Mouse (Mus musculus): ENCODE results near the gene Rab40c. TPM values are rescaled to one million over a fixed set of nuclear protein-coding genes. Genes with fewer than 3 reads are reported as not detected.

Rab40c gene
- polyA plus RNA-seq, 1 experiment from 2014 or later: 6.5 TPM

GRCm38 (mm10) chr17:25895891-25896290 is 23.6 kb downstream of the Rab40c start:
- H3K4me1 ChIP-seq (ENCODE audit: insufficient read depth): 0 out of 2 replicates have a peak, but pooled peaks cover 2% of the 10 kb centered on the region
- H3K27me3 ChIP-seq (ENCODE audit: insufficient read depth, low read length): no peaks in the 10 kb centered on the region
- DNase-seq (no peak), ATAC-seq (no peak)
- 73% methylated on average over 12 of the region's 12 CpGs for WGBS (ENCODE audit: insufficient replicate concordance)
- no peak overlapping the region for H3K4me2 ChIP-seq (ENCODE audit: low read depth, low read length)
- no peak overlapping the region for H3K4me3 ChIP-seq (ENCODE audit: low read depth, low read length)
- H3K36me3 ChIP-seq (replicated peaks; ENCODE audit: insufficient read depth, low read length): peaks cover 5% of the 10 kb centered on the region; the same call in 1 of the 2 replicates
- H3K9ac ChIP-seq (replicated peaks): no peak overlapping the region
- no peak overlapping the region for H3K27ac ChIP-seq (ENCODE audit: low read depth)
- no peaks in the 10 kb centered on the region for H3K9me3 ChIP-seq (ENCODE audit: low read length)
- TF ChIP-seq CTCF (IDR thresholded peaks at IDR 0.05; ENCODE audit: low read depth): no peak

- H3K27me3 ChIP-seq (ENCODE audit: insufficient read depth, low read length): no peaks in the 10 kb centered on the region
- H3K9me3 ChIP-seq (ENCODE audit: low read length): no peaks in the 10 kb centered on the region
- no peak overlapping the region for H3K9ac ChIP-seq (replicated peaks)
- 0 out of 2 replicates have a peak, but pooled peaks cover 2% of the 10 kb centered on the region for H3K4me1 ChIP-seq (ENCODE audit: insufficient read depth)
- no peak for ATAC-seq
- H3K36me3 ChIP-seq (replicated peaks; ENCODE audit: insufficient read depth, low read length): peaks cover 3% of the 10 kb centered on the region; the same call in 1 of the 2 replicates
- H3K4me2 ChIP-seq (ENCODE audit: low read depth, low read length): no peak overlapping the region
- WGBS (ENCODE audit: insufficient replicate concordance): 52% methylated on average over 2 of the region's 2 CpGs
- no peak overlapping the region for H3K27ac ChIP-seq (ENCODE audit: low read depth)
- H3K4me3 ChIP-seq (ENCODE audit: low read depth, low read length): no peak overlapping the region
- TF ChIP-seq EP300 (IDR thresholded peaks at IDR 0.05; ENCODE audit: low read depth) (no peak), CTCF (IDR thresholded peaks at IDR 0.05; ENCODE audit: low read depth) (0 out of 2 replicates have a peak, but pooled peaks have one; percentile 4)
- DNase-seq: no peak
Measured at GRCm38 (mm10) chr17:25895415-25895814, 24.1 kb downstream of the Rab40c start.

GRCm38 (mm10) chr17:25893975-25894617 is 25.4 kb downstream of the Rab40c start:
- peak; percentile 74 for DNase-seq
- H3K9me3 ChIP-seq (ENCODE audit: low read length): no peaks in the 10 kb centered on the region
- ATAC-seq: peak; percentile 77
- TF ChIP-seq EP300 (IDR thresholded peaks at IDR 0.05; ENCODE audit: low read depth): no peak
- peak; percentile 98 for TF ChIP-seq CTCF (IDR thresholded peaks at IDR 0.05; ENCODE audit: low read depth)
- H3K27ac ChIP-seq (ENCODE audit: low read depth): no peak overlapping the region
- no peak overlapping the region for H3K4me2 ChIP-seq (ENCODE audit: low read depth, low read length)
- H3K9ac ChIP-seq (replicated peaks): no peak overlapping the region
- 30% methylated on average over 2 of the region's 2 CpGs for WGBS (ENCODE audit: insufficient replicate concordance)
- no peak overlapping the region for H3K4me3 ChIP-seq (ENCODE audit: low read depth, low read length)
- H3K27me3 ChIP-seq (ENCODE audit: insufficient read depth, low read length): no peaks in the 10 kb centered on the region
- peaks cover 5% of the 10 kb centered on the region for H3K36me3 ChIP-seq (replicated peaks; ENCODE audit: insufficient read depth, low read length)
- 0 out of 2 replicates have a peak, but pooled peaks cover 2% of the 10 kb centered on the region for H3K4me1 ChIP-seq (ENCODE audit: insufficient read depth)

GRCm38 (mm10) chr17:25888837-25889236 is 30.7 kb downstream of the Rab40c start:
- no peak overlapping the region for H3K9ac ChIP-seq (replicated peaks)
- no peak for DNase-seq
- peaks cover 19% of the 10 kb centered on the region for H3K36me3 ChIP-seq (replicated peaks; ENCODE audit: insufficient read depth, low read length)
- TF ChIP-seq CTCF (IDR thresholded peaks at IDR 0.05; ENCODE audit: low read depth) (no peak), EP300 (IDR thresholded peaks at IDR 0.05; ENCODE audit: low read depth) (no peak)
- peaks cover 6% of the 10 kb centered on the region for H3K4me1 ChIP-seq (ENCODE audit: insufficient read depth)
- no peak overlapping the region for H3K4me3 ChIP-seq (ENCODE audit: low read depth, low read length)
- no peak for ATAC-seq
- no peak overlapping the region for H3K27ac ChIP-seq (ENCODE audit: low read depth)
- no peaks in the 10 kb centered on the region for H3K27me3 ChIP-seq (ENCODE audit: insufficient read depth, low read length)
- H3K4me2 ChIP-seq (ENCODE audit: low read depth, low read length): no peak overlapping the region
- WGBS (ENCODE audit: insufficient replicate concordance): 69% methylated on average over 3 of the region's 3 CpGs
- H3K9me3 ChIP-seq (ENCODE audit: low read length): no peaks in the 10 kb centered on the region

- 73% methylated on average over 10 of the region's 10 CpGs for WGBS (ENCODE audit: insufficient replicate concordance)
- peaks cover 23% of the 10 kb centered on the region for H3K36me3 ChIP-seq (replicated peaks; ENCODE audit: insufficient read depth, low read length)
Measured at GRCm38 (mm10) chr17:25887467-25887866, 32.1 kb downstream of the Rab40c start.

GRCm38 (mm10) chr17:25886806-25887205 is 32.7 kb downstream of the Rab40c start:
- H3K4me1 ChIP-seq (ENCODE audit: insufficient read depth): peaks cover 6% of the 10 kb centered on the region
- H3K4me2 ChIP-seq (ENCODE audit: low read depth, low read length): no peak overlapping the region
- H3K36me3 ChIP-seq (replicated peaks; ENCODE audit: insufficient read depth, low read length): peaks cover 26% of the 10 kb centered on the region
- TF ChIP-seq CTCF (IDR thresholded peaks at IDR 0.05; ENCODE audit: low read depth) (no peak), EP300 (IDR thresholded peaks at IDR 0.05; ENCODE audit: low read depth) (peak; percentile 10; the same call in 1 of the 2 replicates)
- ATAC-seq: peak; percentile 78
- peak overlapping the region; percentile 69 for H3K27ac ChIP-seq (ENCODE audit: low read depth)
- no peak overlapping the region for H3K4me3 ChIP-seq (ENCODE audit: low read depth, low read length)
- no peak for DNase-seq
- no peaks in the 10 kb centered on the region for H3K27me3 ChIP-seq (ENCODE audit: insufficient read depth, low read length)
- no peaks in the 10 kb centered on the region for H3K9me3 ChIP-seq (ENCODE audit: low read length)
- H3K9ac ChIP-seq (replicated peaks): no peak overlapping the region

More at GRCm38 (mm10) chr17:25887467-25887866, 32.1 kb downstream of the Rab40c start:
- no peak overlapping the region for H3K4me3 ChIP-seq (ENCODE audit: low read depth, low read length)
- TF ChIP-seq EP300 (IDR thresholded peaks at IDR 0.05; ENCODE audit: low read depth) (no peak), CTCF (IDR thresholded peaks at IDR 0.05; ENCODE audit: low read depth) (no peak)
- ATAC-seq (no peak), DNase-seq (no peak)
- no peaks in the 10 kb centered on the region for H3K27me3 ChIP-seq (ENCODE audit: insufficient read depth, low read length)
- peaks cover 6% of the 10 kb centered on the region for H3K4me1 ChIP-seq (ENCODE audit: insufficient read depth)
- H3K9ac ChIP-seq (replicated peaks): no peak overlapping the region
- peak overlapping the region; percentile 29; the same call in 1 of the 2 replicates for H3K27ac ChIP-seq (ENCODE audit: low read depth)
- no peaks in the 10 kb centered on the region for H3K9me3 ChIP-seq (ENCODE audit: low read length)
- H3K4me2 ChIP-seq (ENCODE audit: low read depth, low read length): no peak overlapping the region
